Mouse (Mus musculus): ENCODE data around the gene Cep44. TPM values are rescaled to one million over a fixed set of nuclear protein-coding genes. Genes with fewer than 3 reads are reported as not detected.

Cep44 gene
- total RNA-seq, 4 experiments from 2014 or later = 23.5 to 43.6 (median 28.4) TPM

Small RNAs within 50 kb of the gene (microRNA-seq; reads per million reads assigned to microRNA genes)
- 0 reads per million in 2 experiments for gene Gm25992

Other genes starting within 250 kb of the Cep44 start
- 10 to 100 TPM; 48.2 to 63.7 (median 53.0) TPM for gene Fbxo8, start within 50 bp of the Cep44 start, total RNA-seq (2022)